Mouse (Mus musculus) megakaryocyte progenitor cell, adult 5-6 weeks (primary cell): ENCODE results near the gene Ccdc182. TPM values are rescaled to one million over a fixed set of nuclear protein-coding genes. Genes with fewer than 3 reads are reported as not detected.

Source experiments
- ATAC-seq: replicated peaks from 2 replicates; pipeline ENCODE4 v1.8.0; 2016; ENCODE audit warnings: mild to moderate bottlenecking, moderate TSS enrichment, inconsistent platforms; ENCODE audit not compliant: poor library complexity
- total RNA-seq, 2 experiments: library from RNA; stranded (forward) in 1 of 2; stranded (reverse) in 1 of 2; fragments of 157-497, 149-512 nt in 1 of 2; fragments of 200-1000 nt in 1 of 2; gene quantifications; 2 replicates each; pipeline versions ENCODE4 v1.2.3 to v1.2.4; 2015 to 2017

Ccdc182 gene
- total RNA-seq (2015) = not detected in 2 replicates
- not detected in 2 replicates for total RNA-seq (2017)

DNA sequence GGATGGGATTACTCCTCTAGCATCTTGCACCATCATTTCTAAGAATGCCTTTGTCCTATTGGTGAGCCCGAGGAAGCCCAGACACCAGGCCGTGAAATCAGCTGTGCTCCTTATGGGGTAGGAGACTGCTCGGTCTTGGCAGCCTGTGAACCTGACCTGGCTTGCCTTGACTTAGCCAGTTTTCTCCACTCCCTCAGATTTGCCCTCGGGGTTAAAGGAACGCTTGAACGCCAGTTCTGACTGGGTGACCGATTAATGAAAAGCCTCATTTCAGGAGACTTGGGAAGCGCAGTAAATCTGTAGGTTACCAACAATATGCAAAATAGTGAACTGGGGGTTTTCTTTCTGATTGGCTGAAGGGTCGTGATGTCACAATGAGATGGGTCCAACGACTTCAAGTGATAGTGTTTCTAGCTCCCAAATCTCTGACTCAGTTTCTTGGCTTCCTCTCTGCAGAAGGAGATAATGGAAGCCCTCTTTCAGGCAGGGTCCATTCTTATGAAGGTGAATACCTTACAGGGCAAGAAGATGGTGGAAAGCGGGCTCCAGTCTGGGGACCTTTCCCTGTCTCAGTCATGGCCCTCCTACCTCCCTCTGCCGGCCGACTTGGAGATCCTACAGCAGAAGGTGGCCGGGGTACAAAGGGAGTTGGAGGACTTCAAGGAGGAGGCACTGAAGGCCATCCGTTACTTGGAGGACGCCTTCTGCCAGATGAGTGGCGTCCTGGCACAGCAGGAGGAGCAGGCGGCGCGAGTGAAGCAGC, at the start of gene Ccdc182:
Gene Ccdc182, plus strand, starts transcription at position 428 of the 763 bp plus-strand sequence.
- ATAC-seq = no peak

DNA sequence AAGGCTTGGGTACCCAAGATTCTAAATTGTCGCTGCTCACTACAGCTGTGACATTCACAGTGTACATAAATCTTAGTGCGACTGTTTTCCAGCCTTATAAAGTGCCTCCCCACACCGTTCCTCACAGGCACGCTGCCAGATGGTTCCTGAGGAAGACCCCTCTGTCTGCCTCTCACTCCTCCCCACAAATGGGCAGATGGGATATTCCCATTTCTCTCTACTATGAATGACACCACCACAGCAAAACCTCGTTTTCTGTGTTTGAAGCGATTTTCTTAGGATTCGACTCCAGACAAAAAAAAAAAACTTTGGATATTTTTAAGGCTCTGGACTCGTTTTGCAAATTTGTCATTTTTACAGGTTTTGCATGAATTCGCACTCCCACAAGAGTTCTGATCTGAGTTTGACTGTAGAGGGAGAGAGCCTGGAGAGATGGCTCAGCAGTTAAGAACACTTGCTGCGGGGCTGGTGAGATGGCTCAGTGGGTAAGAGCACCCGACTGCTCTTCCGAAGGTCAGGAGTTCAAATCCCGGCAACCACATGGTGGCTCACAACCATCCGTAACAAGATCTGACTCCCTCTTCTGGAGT, 48.2 kb upstream of the Ccdc182 start:
- ATAC-seq = no peak

DNA sequence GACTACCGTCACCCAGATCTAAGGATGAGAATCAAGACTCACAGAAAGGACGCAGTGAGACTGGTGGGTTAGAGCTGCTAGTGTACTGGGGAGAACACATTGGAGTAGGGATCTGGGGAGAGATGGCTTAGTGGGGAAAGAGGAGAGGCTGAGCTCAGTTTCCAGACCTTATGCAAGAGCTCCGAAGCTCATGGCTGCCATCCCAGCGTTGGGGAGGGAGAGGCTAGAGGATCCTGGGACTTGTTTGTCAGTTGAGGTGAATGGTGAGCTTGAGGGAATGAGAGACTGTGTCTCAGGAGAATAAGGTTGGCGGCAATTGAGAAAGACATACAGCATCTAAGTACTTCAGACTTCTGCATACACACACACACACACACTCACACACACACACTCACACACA, 45.2 kb upstream of the Ccdc182 start:
- ATAC-seq = no peak

DNA sequence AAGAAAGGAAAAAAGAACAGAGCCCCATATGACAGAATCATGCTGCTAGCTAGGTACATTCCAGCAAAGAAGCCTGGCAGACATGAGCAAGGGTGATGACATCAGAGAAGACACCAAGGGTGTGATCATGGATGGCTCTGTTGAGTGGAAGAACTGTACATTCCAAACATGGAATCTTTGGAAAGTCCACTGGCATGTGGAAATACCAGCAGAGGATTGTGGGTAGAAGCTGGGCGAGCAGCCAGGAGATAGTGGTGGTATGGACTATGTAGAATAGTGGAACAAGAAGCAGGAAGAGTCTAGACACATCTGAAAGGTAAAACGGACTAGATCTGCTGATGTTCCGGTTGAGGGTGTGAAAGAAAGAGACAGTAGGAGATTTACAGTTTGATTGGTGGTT, 43.3 kb upstream of the Ccdc182 start:
- ATAC-seq = no peak

DNA sequence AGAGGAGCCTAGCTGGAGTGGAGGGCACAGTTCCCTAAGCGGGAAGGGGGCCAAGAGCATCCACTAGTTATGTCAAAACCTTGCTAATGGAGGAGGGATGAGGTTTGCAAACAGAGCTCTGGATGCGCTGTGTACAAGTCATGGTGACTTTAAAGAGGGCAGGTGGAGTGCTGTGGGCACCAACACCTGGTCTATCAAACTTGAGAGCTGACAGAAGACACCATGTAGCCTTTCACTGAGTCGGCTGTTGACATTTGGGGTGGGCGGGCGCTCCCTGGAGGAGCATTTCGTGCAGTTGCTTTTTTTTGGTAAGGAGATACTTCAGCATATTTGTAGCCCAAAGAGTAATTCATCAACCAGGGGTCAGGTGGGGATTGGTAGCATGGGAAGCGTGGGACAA, 42.6 kb upstream of the Ccdc182 start:
- no peak for ATAC-seq

DNA sequence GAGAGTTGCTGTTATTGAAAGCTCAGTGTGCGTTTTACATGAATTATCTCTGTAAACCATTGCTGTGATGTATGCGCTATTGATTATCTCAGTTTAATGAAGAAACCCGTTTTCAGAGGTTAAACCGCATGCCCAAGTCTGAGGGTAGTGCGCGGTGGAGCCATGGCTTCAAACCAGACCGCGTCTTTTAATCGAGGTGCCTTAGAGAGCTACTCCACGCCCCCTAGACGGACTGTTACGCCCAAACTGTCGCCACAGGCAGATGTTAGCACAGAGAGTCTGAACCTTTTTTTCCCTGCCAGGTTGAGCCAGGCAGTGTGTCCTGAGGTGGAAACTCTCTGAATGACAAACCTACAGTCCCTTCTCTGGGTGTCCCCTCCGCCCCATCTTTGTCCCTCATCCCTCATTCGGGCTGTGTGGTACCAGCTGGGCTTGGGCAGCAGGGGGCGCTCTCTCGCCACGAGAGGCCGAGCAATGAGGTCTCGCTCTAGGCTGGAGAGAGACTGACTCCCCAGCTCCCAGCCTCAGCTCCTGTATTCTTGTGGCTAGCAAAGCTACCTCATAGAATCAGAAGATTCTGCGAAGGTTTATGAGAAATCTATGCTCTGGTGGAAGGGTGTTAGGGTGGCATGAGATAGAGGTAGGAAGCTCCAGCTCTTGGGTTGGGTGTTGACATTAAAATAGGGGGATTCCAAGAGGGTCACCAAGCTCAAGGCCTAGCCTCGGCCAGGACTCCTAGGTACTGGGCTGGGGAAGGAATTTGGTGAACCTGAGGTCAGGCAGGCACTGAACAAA, 41.7 kb upstream of the Ccdc182 start:
- ATAC-seq = peak; percentile 92

DNA sequence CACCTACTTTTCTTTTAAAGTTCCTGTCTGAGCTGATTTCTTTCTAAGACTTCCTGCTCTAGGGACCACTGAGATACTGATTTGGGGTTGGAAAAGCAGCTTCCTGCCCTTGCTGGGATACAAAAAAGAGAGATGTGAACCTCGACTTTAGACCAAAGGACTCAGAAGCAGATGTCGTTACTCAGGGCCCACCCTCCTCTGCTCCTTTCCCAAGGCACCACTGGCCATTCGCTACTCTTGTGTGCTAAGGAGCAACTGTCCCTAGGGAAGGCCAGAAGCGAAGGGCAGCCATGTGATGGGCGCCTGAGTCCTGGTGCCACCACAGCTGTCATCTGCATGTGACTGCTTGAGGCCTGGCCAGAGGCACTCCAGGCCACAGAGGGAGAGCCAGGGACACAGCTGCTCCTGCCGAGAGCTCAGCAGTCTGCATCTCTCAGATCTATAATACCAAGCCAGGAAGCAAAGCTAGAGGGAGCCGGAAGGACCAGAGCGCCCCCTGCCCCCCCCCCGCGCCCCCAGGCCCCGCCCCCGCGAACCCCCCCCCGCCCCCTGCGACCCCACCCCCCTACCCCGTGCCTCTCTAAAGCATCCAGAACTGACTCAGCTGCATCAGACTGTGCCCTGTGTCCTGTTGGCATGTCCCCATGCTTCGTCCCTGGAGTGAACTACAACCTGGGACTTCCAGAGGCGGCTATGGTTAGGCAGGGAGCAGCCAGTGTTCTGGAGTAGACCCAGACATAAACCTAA, 40.9 kb upstream of the Ccdc182 start:
- ATAC-seq = no peak

DNA sequence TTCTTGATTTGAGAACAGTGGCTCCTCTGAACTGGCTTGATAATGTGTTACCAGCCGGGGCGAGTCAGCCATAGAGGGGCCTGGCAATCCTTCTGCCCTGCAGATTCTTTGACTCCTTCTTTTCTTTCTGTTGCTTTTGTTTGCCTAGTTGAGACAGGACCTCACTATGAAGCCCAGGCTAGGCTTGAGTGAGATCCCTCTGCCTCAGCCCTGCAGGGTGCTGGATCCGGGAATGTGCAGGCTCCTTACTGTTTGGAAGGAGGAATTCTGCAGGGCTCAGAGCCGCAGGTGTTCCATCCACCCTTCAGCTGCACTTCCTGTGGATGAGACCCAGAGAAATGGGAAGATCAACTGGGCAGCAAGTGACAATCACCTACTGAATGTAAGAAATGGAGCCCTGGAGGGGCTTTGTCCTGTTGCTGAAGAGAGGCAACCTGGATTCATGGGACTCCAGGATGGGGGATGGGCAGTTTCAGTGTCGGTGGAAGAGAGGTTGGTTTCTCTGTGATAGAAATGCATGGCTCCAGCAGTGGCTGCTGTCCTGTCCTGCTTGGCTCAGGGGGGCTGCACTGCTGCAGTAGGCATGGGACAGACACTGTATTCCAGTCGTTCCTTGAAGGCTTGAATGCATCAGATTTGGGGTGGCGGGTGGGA, 40.2 kb upstream of the Ccdc182 start:
- ATAC-seq = no peak

DNA sequence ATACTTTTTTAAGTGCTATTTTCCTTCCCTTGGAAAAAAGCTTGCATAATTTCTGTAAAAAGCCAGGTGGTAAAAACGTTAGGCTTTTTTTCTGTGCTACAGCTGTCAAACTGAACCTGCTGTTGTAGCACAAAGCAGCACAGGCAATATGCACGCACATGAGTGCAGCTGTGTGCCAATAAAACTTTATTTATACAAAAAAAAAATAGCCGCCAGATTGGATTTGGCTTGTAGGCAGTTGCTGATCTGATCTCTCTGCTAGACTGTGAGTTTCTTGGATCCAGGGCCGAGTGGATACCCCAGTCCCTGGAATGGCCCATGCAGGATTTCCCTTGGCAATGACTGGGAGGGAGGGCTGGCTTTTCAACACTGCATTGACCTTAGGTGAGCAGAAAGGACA, 36.2 kb upstream of the Ccdc182 start:
- no peak for ATAC-seq

DNA sequence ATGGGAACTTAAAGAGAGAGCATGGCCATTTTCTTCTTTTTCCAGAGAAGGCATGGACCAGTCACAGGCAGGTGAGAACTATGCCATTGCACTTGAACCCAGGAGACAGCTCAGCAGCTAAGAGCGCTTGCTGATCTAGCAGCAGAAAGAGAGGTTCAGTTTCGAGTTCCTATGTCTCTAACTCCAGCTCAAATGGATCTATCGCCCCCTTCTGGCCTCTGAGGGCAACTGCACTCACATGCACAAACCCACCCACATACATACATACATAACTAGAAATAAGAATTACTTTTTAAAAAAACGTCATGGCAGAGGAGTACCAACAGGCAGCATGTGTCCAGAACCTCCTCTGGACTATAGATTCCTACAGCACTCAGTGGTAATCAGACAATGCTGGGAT, 35.6 kb upstream of the Ccdc182 start:
- ATAC-seq = no peak

DNA sequence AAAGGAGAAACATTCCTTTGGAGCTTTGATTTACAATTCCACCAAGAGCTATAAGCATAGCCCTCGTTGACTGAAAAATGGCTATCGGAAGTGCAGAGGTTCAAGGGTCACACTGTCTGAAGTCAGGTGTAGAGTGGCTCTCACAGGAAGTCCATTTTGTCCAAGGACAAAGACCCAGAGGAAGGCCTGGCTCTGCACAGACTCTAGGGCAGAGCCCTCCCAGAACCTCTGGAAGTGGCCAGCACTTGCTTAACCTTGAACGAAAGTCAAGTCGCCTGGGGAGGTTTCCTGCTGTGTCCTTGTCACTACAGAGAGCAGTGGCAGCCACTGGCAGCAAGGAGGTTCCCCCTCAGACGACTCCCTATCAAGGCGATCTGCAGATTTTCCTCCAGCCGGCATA, 33.4 kb upstream of the Ccdc182 start:
- ATAC-seq = no peak

DNA sequence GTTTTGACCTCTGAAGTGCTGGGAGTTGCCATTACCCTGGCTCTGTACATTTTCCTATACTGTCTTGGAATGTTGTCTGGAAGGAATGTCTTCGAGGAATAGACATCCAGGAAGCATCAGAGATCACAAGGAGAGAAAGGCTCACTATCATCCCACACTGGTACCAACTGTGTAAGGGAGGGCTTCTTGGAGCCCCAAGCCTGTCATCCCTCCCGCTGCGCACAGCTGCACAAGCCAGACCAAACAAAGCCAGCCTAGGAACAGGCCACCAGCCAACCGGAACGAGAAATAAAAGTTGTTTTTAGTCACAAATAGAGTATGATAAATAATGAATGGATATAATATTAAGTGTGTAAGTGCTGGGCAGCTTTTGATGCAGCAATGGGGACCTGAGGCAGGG, 29.0 kb upstream of the Ccdc182 start:
- ATAC-seq = no peak

DNA sequence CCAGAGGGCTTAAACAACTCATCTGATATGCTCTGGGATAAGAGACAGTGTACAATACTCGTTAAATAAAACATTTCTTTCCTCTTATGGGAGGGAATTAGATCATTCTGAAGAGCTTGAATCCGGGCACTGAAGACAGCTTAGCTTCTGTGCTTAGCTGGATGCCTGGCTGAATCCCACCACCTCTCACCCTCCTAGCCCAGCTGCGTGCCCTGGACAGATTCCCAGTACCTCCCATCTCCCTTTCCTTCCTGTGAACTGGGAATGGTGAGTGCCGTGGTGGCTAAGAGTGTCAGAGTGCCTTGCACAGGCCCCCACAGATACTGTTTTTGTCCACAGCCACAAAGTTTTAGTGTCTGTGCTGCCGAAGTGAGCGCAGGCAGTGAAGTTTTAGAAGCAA, 27.5 kb upstream of the Ccdc182 start:
- ATAC-seq = no peak

DNA sequence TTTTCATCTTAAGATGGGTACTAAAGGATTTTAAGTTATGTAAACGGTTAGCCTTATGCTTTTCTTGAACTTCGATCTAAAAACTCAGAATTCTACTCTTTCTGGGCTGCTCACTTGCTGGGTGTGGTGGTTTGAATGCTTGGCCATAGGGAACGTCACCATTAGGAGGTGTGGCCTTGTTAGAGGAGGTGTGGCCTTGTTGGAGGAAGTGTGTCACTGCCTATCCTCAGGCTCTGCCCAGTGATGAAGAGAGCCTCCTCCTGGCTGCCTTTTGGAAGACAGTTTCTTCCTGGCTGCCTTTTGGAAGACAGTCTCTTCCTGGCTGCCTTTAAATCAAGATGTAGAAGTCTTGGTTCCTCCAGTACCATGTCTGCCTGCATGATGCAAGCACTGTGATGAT, 22.0 kb upstream of the Ccdc182 start:
- ATAC-seq = peak; percentile 74

DNA sequence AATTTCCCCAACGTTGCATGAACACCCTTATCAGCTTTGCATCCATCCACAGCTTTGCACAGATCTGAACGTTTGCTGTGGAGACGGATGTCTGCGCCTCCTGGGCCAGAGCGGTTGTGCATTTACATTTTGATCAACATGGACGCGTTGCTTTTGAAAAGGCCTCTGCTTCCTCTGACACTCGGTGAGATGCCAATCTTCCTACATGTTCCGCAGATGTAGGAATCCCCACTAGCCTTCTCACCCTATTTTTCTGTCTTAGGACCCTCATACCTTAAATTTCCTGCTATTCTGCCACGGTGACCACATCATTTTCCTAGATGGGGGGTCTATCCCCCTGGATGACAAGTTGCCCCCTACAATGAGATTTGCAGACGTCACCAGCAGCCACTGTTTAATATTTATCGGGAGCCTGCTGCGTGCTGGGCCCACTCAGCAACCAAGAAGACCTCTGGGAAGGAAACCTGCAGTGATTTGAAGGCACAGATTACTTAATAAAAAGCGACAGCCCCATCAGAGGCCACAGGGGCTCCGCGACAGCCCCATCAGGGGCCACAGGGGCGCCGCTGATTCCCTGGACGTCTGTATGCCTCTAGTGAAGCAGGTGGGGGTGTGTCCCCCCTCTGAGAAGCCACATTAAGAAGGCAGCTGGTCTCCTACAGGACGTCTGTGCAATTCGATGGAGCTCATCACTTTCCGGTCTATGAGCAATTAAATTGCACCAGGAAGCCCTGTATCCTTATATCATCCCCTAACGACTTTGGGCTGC, 19.6 kb upstream of the Ccdc182 start:
- ATAC-seq = no peak

DNA sequence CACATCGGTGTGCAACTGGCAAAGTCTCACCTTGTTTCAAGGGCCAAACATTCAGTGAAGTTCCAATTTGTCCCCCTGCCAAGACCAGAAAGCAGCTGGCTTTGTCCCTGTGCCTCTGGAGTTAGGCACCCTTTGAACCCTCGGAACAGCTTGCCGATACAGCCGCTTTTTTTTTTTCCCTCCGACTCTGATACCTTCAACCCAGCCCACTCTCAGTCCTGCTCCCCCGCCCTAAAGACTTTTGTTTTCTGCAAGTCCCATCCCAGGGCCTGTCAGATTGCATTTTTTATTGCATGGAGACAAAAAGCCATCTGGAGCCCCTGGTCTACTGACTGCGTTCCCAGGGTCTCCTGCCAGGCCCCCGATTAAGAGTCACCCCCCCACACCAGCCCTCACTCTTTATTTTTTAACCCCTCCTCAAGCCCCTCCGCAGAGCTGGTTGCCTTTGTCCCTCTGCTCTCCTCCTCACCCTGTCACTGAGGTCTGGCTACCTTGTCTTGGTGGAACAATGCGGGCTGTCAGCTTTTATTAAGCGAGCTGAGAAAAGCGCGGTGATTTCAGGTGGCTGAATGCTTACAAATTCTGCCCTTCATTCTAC, 18.9 kb upstream of the Ccdc182 start:
- ATAC-seq = no peak

DNA sequence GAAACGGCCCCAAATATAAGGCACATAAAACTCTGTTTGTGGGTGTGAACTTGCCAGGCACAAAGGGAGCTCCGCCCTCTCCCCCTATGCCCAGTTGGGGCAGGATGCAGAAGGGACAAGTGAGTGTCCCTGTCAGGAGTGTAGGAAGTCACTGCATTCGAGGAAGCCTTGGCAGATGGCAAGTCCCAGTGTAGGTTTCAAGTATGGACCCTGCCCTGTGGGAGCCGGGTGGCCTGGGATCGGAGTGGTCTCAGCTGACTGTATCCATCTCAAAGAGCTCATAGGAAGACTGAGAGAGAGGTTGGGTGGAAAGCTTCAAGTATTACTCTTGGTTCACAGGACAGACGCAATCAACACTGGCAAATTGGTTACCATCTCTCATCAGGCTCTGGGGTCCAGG, 17.9 kb upstream of the Ccdc182 start:
- no peak for ATAC-seq

DNA sequence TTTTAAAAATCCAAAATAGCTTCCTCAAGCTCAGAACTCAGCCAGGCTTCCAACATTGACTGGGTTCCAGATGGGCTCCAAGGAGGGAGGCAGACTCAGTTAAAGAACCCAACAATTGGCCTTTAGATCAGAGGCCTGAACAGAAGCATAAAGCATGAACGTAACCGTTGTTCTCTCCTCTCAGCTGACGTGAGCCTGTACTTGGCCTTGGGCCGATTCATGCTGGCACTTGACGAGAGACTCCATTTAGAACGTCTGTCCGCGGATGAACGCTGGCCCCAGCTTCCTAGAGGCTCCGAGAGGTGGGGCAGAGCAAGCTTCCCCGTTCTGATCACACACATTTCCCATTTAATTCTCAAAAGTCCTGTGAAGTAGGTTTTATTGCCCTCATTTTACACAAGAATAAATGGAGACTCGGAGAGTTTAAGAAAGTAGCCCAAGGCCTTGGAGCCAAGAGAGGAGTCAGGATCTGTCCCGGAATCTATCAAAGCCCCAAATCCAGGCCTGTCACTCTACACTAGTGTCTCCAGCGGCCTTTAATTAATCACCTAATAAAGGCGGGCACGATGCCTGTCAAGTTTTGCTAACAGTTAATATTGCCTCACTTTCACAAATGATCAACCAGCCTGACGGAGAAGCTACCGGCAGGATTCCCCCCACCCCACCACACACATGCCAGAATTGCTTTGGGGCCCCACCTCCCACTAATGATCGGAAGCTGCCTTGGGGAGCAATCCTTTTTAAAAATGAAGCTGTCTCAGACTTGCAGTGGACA, 17.1 kb upstream of the Ccdc182 start:
- ATAC-seq = no peak

DNA sequence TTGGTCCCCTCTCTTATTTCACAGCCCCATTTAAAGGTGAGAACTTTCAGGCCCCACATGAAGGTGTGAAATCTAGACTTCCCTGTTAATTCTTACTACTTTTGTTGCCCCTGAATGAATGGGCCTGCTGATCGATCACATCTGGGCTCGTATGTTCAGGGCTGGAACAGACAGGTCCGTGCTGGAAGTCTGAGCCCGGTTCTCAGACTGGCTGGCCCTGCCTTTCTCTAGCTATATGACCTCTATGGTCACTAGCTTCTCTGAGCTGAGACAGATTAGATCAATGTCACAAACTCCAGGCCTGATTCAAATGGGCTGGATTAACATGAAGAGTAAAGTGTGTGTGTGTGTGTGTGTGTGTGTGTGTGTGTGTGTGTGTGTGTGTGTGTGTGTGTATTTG, 14.9 kb upstream of the Ccdc182 start:
- no peak for ATAC-seq
